Mouse (Mus musculus) spleen, postnatal 14 days (tissue): ENCODE measurements around the gene Hpcal1.
A peak's percentile ranks its signal among the peaks of the same experiment; 100 is the strongest.

ENCODE experiments used
- DNase-seq, 2 experiments: peaks; one replicate each; pipeline ENCODE4 v3.0.0; 2021 to 2022; ENCODE audit warnings: low spot score in 2 of 2

Hpcal1 gene

GRCm38 (mm10) chr12:17686116-17686515 lies 4.5 kb upstream of the Hpcal1 start:
- no peak for DNase-seq

GRCm38 (mm10) chr12:17688913-17689312 lies 1.7 kb upstream of the Hpcal1 start:
- no peak for DNase-seq

- no peak for DNase-seq
Observed at GRCm38 (mm10) chr12:17689931-17690563, 609 bp upstream of the Hpcal1 start.

- no peak for DNase-seq
Observed at GRCm38 (mm10) chr12:17691320-17691876, 742 bp downstream of the Hpcal1 start.

- DNase-seq, result no peak
Observed at GRCm38 (mm10) chr12:17691891-17692321, 1.2 kb downstream of the Hpcal1 start.

- DNase-seq, result no peak
Observed at GRCm38 (mm10) chr12:17692356-17692755, 1.7 kb downstream of the Hpcal1 start.

- no peak for DNase-seq
Observed at GRCm38 (mm10) chr12:17692953-17693352, 2.3 kb downstream of the Hpcal1 start.

- DNase-seq, result peak in 1 of 2 experiments; percentile 11
Observed at GRCm38 (mm10) chr12:17694589-17695115, 4.0 kb downstream of the Hpcal1 start.

- no peak for DNase-seq
Observed at GRCm38 (mm10) chr12:17696395-17696794, 5.7 kb downstream of the Hpcal1 start.

GRCm38 (mm10) chr12:17698934-17699333 lies 8.3 kb downstream of the Hpcal1 start:
- no peak for DNase-seq

- DNase-seq, result no peak
Observed at GRCm38 (mm10) chr12:17699480-17699879, 8.8 kb downstream of the Hpcal1 start.

- DNase-seq, result no peak
Observed at GRCm38 (mm10) chr12:17701131-17701720, 10.6 kb downstream of the Hpcal1 start.

GRCm38 (mm10) chr12:17701795-17702194 lies 11.1 kb downstream of the Hpcal1 start:
- DNase-seq, result no peak

GRCm38 (mm10) chr12:17702257-17702943 lies 11.7 kb downstream of the Hpcal1 start:
- no peak for DNase-seq

GRCm38 (mm10) chr12:17702944-17703335 lies 12.3 kb downstream of the Hpcal1 start:
- DNase-seq, result no peak

- DNase-seq, result no peak
Observed at GRCm38 (mm10) chr12:17703866-17704265, 13.2 kb downstream of the Hpcal1 start.

- DNase-seq, result no peak
Observed at GRCm38 (mm10) chr12:17707472-17707871, 16.8 kb downstream of the Hpcal1 start.

- DNase-seq, result no peak
Observed at GRCm38 (mm10) chr12:17709451-17709850, 18.8 kb downstream of the Hpcal1 start.

GRCm38 (mm10) chr12:17709926-17710746 lies 19.5 kb downstream of the Hpcal1 start:
- DNase-seq, result no peak

- no peak for DNase-seq
Observed at GRCm38 (mm10) chr12:17710747-17711092, 20.1 kb downstream of the Hpcal1 start.

- no peak for DNase-seq
Observed at GRCm38 (mm10) chr12:17711731-17712388, 21.2 kb downstream of the Hpcal1 start.
